Mouse (Mus musculus) heart, adult 9 months (tissue): ENCODE data around the gene Intu.

Experiments used
- DNase-seq, 2 experiments: peaks; one replicate each; pipeline ENCODE4 v3.0.0; 2022; ENCODE audit warnings: low spot score in 2 of 2

Intu gene

GRCm38 (mm10) chr3:40527976-40528950, 2.8 kb upstream of the Intu start:
- DNase-seq: no peak

- DNase-seq: no peak
Measured at GRCm38 (mm10) chr3:40528958-40529357, 2.1 kb upstream of the Intu start.

- no peak for DNase-seq
Measured at GRCm38 (mm10) chr3:40530845-40531244, 241 bp upstream of the Intu start.

GRCm38 (mm10) chr3:40532256-40532655, 1.2 kb downstream of the Intu start:
- no peak for DNase-seq

- no peak for DNase-seq
Measured at GRCm38 (mm10) chr3:40534141-40534540, 3.1 kb downstream of the Intu start.

- DNase-seq: peak; percentile 86 to 87
Measured at GRCm38 (mm10) chr3:40540567-40541554, 9.8 kb downstream of the Intu start.

GRCm38 (mm10) chr3:40546621-40547020, 15.5 kb downstream of the Intu start:
- no peak for DNase-seq

- no peak for DNase-seq
Measured at GRCm38 (mm10) chr3:40652941-40653352, 121.9 kb downstream of the Intu start.

GRCm38 (mm10) chr3:40653582-40653981, 122.5 kb downstream of the Intu start:
- DNase-seq: no peak

GRCm38 (mm10) chr3:40654028-40654427, 122.9 kb downstream of the Intu start:
- peak; percentile 23 to 54 for DNase-seq

GRCm38 (mm10) chr3:40655571-40655970, 124.5 kb downstream of the Intu start:
- no peak for DNase-seq

- DNase-seq: no peak
Measured at GRCm38 (mm10) chr3:40656339-40656738, 125.3 kb downstream of the Intu start.

- no peak for DNase-seq
Measured at GRCm38 (mm10) chr3:40660231-40660630, 129.1 kb downstream of the Intu start.

- DNase-seq: peak in 1 of 2 experiments; percentile 21
Measured at GRCm38 (mm10) chr3:40666109-40666508, 135.0 kb downstream of the Intu start.

- DNase-seq: no peak
Measured at GRCm38 (mm10) chr3:40666861-40667719, 136.0 kb downstream of the Intu start.

- no peak for DNase-seq
Measured at GRCm38 (mm10) chr3:40668889-40669288, 137.8 kb downstream of the Intu start.

- DNase-seq: no peak
Measured at GRCm38 (mm10) chr3:40669395-40669794, 138.3 kb downstream of the Intu start.

GRCm38 (mm10) chr3:40673515-40673914, 142.4 kb downstream of the Intu start:
- no peak for DNase-seq

GRCm38 (mm10) chr3:40674873-40675405, 143.9 kb downstream of the Intu start:
- DNase-seq: no peak

GRCm38 (mm10) chr3:40678856-40679255, 147.8 kb downstream of the Intu start:
- no peak for DNase-seq

GRCm38 (mm10) chr3:40682404-40682803, 151.3 kb downstream of the Intu start:
- DNase-seq: peak; percentile 17 to 46
